Mouse (Mus musculus): ENCODE measurements around the gene Bcl11b.

GRCm38 (mm10) chr12:108037446-108037845 lies 34.0 kb upstream of the Bcl11b start:
- TF ChIP-seq TAL1 (IDR thresholded peaks at IDR 0.05; ENCODE audit: low read length) (no peak), GATA1 (IDR thresholded peaks at IDR 0.05; ENCODE audit: low read length) (no peak)
